Mouse (Mus musculus) hematopoietic stem cell, adult 5-6 weeks (primary cell): ENCODE results near the gene Rpl13. TPM values are rescaled to one million over a fixed set of nuclear protein-coding genes. Genes with fewer than 3 reads are reported as not detected.
A peak's percentile ranks its signal among the peaks of the same experiment; 100 is the strongest.

Source experiments
- ATAC-seq, 2 experiments: fragments of 125-278 bp in 1 of 2; replicated peaks in 1 of 2; 2 replicates each; pipeline ENCODE4 v1.8.0; 2016 to 2017; ENCODE audit warnings: inconsistent platforms in 2 of 2, mild to moderate bottlenecking in 2 of 2, moderate number of reproducible peaks in 2 of 2, low read depth in 1 of 2, moderate TSS enrichment in 1 of 2; ENCODE audit not compliant: low FRiP score in 2 of 2, poor library complexity in 2 of 2, severe bottlenecking in 2 of 2, insufficient read depth in 1 of 2, low TSS enrichment in 1 of 2
- total RNA-seq: library from RNA; stranded (forward); fragments of 172-1452, 232-1000 nt; gene quantifications from 2 replicates; pipeline ENCODE4 v1.2.3, GENCODE M21; 2017

The Rpl13 gene
- total RNA-seq, 1 experiment from 2014 or later = 3,898 TPM

DNA sequence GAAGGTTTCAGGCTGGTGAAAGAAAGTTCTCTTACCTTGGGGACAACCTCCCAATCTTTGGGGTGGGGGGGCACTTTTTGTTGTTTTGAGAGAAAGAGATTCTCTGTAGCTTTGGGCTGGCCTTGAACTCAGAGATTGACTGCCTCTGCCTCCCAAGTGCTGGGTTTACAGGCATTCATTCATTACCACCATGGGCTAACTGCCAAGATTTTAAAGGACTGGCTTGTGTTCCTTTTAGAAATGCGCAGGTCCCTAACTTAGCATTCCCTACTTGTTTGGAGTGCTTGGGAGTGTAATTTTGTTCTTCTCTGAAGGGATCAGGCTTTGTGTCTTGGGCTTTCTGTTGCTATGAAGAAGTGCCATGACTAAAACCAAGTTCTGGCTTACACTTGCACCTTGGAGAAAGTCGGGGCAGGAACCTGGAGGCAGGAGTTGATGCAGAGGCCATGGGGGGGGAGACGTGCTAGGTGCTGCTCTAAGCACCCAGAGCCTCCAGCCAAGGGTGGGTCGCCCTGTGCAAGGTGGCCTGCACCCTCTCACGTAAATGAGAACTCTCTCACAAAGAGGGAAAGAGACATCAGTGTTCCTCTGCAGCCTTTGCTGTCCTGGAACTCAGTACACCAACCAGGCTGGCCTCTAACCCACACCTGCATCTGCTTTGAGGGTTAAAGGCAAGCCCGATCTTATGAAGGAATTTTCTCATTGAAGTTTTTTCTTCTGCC is 2.1 kb downstream of the Rpl13 start:
- ATAC-seq = no peak

DNA sequence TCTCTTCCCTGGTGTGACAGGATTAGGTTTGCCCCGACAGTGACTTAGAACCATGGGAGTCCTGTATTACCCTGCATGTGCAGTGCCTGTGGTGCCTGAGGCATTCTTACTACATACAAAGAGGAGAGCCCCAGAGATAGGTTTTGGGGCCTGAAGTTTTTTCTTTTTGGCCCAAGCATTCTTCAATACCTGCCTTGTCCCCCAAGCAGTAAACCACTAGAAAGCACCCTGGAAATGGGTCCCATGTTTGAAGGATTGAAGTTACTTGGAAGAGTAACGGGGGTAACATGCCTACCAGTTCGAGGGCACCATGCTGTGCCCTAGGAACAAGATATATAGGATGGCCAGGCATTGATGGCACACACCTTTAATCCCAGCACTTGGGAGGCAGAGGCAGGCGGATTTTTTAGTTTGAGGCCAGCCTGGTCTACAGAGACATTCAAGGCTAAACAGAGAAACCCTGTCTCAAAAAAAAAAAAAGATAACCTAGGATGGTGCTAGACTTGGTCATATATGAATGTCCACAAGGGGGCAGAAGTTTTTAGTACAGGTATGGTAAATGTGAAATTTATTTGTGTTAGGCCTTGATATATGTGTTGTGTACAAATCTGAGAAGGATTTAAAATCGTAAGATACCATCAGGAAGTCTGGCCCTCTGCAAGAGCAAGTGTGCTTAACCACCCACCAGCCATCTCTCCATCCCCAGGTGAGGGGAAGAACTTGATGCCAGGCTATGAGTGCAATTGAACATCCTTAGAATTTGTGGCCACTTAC is 3.6 kb downstream of the Rpl13 start:
- ATAC-seq = 0 out of 4 replicates have a peak, but pooled peaks of 1 of the 2 experiments have one; percentile 23

DNA sequence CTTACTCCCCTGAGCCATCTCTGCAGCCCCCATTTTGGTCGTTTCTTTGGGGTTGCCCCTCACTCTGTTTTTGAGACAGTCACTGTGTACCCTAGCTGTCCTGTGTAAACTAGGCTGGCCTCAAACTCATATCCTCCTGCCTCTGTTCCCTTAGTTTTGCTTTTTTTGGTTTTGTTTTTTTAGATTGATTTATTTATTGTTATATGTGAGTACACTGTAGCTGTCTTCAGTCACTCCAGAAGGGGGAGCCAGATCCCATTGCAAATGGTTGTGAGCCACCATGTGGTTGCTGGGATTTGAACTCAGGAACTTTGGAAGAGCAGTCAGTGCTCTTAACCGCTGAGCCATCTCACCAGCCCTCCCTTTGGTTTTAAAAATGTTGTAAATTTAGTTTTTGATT is 4.4 kb downstream of the Rpl13 start:
- no peak for ATAC-seq

DNA sequence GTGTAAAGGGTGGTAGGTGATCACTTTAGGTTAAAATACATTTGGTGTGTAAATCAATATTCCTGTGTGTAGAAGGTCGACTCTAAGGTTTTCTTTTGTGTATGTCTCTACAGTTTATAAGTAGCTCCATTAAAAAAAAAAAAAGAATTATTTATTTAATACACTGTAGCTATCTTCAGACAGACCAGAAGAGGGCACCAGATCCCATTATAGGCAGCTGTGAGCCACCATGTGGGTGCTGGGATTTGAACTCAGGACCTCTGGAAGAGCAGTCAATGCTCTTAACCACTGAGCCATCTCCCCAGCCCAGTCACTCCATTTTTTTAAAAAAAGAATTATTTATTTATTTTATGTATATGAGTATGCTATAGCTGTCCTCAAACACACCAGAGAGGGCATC is 5.9 kb downstream of the Rpl13 start:
- no peak for ATAC-seq

DNA sequence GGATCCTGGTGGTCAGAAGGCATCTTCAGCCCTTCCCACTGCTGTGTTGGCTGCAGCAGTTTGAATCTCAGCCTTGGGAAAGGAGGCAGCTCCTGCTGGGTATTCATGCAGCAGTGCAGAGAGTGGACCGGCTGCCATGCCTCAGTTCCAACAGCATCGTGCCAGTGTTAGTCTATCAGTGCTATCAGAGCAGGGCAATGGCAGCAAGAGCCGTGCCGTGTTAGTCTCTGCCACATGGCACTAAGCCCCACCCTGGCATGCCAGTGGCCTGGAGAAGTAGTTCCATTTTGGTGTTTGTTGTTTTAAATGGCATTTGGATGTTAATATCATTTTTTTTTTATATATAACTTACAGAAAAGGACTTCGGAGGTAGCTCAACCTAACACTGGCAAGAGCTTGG is 6.8 kb downstream of the Rpl13 start:
- no peak for ATAC-seq

DNA sequence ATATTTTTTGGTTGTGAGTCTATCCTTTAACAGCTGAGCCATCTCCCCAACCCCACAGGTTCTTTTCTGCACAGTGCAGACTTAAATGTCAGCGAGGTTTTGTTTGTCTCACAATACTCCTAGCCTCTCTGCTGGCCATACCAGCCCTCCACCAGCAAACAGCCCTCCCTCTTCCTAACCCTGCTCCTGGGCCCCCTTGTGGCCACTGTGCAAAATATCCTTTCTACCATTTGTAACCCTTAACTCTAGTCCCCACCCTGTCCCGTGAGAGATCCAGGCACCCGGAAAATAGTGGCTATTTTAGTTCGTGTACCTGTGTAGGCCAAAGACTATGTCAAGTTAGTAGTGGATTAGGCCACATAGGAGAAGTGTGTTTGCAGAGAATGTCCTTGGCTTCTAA is 8.5 kb downstream of the Rpl13 start:
- peak; percentile 82 to 88 for ATAC-seq

DNA sequence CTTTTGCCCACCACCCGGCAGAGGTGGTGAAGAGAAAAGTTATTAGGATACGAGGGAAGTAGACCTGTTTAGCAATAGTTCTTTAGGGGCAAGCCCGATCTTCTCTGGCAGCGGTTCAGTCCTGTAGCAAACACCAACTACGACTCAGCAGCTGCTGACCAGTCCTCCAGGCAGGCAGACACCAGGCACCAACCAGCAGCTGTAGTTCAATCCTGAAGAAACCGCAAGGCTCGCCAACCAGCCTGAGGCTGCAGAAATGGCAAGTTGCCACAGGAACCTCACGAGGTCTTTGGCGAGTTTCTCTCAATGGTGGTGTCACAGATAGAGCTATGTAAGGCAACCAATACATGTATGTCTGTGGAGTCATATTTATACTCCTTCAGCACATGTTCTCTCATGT is 10.7 kb downstream of the Rpl13 start:
- no peak for ATAC-seq

DNA sequence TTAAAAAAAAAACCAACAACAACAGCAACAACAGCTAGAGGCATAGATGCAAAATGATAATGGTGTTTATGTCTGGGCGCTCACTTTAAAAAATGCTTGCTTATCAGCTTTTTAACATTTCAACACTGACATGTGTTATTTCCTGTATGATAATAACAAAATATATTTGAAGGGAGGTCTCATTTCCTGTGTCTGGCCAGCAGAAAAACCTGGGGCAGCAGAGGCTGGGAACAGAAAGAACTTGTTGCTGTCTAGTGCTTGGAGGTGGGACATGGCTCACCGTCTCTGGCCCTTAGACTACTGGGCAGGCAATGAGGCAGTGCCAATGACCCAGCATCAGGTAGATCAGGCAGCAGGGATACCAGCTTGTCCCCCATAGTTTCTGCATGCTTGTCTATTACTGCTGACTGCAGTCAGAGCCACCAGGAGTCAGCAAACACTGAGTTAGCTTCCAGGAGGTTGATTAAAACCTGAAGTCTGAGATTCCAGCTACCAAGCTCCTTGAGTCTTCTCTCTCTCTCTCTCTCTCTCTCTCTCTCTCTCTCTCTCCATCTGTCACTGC is 11.8 kb downstream of the Rpl13 start:
- ATAC-seq = no peak

DNA sequence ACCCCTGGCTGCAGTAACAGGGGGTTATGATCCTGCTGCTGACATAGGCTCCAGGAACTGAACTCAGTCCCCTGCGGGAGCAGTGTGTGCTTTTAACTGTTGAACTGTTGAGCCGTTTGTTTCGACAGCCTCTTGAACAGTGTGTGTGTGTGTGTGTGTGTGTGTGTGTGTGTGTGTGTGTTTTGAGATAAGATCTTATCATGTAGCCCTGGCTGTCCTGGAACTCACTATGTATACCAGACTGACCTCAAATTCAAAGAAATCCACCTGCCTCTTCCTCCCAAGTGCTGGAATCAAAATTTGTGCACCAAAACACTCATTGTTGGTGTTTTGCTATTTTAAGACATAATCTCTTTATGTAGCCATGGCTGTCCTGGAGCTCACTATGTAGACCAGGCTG is 12.5 kb downstream of the Rpl13 start:
- no peak for ATAC-seq

DNA sequence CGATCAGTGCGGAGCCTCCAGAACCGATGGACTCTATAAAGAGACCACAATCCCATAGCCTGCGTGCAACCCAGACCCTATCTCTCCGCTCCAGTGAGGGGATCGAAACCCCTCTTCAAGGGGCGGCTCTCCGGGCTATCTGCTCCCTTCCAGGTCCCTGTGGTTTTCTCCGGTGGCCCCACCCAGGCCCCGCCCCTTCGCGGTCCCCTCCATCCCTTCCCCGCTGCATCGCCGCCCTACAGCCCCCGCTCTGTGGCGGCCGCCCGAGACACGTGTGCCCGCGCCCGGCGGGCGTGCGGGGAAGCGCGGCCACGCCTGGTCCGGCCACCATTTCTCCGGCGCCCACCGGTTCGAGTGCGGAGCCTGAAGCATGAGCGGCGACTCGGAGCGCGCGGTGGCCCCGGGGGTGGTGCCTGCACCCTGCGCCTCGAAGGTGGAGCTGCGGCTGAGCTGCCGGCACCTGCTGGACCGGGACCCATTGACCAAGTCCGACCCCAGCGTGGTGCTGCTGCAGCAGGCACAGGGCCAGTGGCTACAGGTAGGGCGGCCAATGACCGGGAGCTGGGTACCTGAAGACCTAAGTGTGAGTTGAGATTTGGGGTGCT is 15.1 kb downstream of the Rpl13 start, which contains the start of gene Cpne7:
Cpne7 (plus strand) TSS at position 248 of the 605 bp plus-strand sequence.
- ATAC-seq = no peak

DNA sequence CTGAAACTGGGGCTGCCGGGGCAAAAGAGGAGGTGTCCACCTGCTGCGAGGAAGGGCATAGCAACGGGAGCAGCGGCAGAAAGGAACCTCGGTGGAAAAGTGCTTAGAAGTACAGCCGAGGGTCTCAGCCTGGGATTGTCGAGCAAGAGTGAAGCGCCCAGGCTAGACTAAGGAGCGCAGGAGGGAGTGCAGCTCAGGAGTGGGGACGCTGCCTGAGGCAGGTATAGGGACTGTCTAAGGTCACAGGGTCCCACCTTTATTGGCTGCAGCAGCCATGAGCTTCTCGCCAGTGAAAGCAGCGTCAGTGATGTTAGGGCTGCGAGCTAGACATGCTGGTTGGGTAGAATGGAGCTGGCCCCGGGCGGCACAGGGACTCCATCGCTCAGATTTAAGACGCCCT is 15.6 kb downstream of the Rpl13 start:
- no peak for ATAC-seq

DNA sequence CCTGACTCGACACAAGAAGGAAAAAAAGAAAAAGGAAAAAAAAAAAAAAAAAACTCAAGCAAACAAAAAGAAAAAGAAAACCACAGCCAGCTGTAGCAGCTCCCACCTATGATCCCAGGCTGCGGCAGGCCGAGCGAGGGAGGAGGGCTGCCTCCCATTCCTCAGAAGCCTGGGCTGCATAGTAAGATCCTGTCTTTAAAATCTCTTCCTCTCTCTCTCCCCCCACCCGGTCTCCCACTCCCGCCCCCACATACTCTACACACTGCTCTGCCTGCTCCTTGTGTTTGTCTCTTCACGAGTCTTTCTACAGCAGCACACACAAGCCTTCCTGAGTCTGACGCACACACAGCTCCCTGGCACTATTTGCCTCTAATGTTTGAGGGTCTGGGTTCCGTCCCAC is 19.9 kb downstream of the Rpl13 start:
- no peak for ATAC-seq

DNA sequence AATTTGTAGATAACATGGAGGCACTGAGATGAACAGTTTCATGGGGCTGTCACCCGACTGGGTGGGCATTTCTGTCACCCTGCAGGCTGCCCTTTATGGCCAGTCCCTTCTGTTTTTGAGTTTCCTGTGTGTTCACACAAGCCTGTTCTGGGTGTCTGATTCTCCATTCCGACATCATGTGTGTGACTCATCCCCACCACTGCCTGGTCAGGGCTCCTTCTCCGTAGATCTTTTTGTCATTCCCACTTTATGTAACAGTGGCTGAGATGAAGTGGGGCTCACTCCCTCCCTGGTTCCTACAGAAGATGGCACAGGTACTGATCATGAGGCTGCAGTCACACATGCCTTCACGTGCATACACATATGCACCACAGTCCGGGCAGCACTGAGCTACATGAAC is 20.5 kb downstream of the Rpl13 start:
- no peak for ATAC-seq

DNA sequence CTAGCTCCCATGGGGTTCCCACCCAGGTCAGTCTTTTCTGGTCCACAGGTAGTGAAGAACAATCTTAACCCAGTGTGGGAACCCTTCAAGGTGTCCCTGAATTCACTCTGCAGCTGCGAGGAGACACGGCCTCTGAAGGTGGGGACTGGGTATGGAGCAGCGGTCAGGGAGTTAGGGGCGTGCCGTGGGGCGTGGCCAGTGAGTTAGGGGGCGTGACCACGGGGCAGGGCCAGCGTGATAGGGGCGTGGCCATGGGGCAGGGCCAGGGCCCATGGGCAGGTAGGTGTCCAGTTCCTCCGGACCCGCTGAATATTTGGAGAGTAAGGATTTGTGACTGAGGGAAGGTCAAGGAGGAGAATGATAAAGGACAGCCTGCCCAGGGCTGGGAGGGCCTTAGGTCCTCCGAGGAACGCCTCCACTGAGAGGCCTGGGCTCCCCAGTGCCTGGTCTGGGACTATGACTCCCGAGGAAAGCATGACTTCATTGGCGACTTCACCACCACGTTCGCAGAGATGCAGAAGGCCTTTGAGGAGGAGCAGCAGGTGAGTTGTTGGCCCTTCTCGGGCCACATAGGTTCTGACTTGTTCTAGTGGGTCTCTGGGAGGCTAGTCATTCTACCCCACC is 24.2 kb downstream of the Rpl13 start:
- peak in 1 of 2 experiments; percentile 65; a peak in 2 of 4 replicates for ATAC-seq

DNA sequence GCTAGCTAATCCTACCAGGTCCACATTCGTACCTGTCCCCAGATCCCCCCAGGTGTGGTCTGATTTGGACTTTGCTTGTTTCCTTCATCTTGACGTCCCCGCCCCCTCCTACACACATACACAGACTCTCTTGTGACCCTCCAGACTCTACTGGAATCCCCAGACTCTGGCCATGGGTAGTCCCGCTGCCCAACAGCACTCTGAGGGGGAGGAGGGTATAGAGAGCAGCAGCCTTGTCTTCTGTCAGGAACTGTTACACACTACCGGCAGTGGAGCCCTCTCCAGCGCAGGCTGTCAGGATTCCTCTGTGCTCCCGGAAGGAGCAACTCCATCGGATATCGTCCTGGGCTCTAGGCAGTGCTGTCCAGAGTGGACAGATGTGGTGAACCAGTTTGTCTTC is 28.9 kb downstream of the Rpl13 start:
- no peak for ATAC-seq

DNA sequence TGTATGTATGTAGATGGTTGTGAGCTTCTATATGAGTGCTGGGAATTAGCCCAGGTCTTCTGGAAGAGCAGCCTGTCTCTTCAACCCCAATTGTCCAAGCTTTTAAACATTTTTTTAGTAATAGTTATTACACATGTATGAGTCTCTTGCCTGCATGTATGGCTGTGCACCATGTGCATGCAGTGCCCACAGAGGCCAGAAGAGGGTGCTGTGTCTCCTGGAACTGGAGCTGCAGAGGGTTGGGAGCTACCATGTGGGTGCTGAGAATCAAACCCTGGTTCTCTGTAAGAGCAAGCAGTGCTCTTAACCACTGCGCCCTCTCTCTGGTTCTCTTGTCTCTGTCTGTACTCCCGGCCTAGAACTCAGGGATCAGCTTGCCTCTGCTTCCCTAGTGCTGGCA is 30.8 kb downstream of the Rpl13 start:
- no peak for ATAC-seq

DNA sequence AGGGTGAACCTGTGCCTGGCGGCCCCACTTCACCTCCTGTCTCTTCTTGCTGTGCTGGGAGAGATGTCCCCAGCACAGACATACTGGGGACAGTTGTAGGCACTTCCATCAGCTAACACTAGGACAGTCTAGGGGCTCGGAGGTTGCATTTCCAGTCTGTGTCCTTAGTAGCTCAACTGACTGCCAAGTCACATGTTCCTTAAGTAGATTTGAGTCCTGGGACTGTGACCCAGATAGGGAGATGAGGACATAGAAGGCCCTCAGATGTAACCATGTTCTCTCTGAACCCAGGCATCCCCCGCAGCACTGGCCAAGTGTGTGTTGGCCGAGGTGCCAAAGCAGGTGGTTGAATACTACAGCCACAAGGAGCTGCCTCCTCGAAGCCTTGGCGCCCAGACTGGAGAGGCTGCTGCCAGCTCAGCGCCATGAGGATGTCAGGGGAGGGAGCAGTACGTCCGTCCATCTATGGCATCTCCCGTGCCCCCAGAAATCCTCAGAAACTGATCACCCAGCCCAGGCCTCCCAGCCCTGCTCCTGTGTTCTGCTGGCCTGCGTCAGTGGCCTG is 32.1 kb downstream of the Rpl13 start:
- ATAC-seq = no peak
